Mouse (Mus musculus) spleen, adult 2 months (tissue): ENCODE measurements around the gene Ptpn21.

Experiments
- CTCF ChIP-seq: fragments of 200-500 bp; IDR thresholded peaks from 2 replicates; pipeline ENCODE4 v1.5.1; 2011; ENCODE audit warnings: mild to moderate bottlenecking, inconsistent platforms; ENCODE audit not compliant: insufficient read depth, insufficient read length, insufficient replicate concordance; ENCODE audit errors: extremely low read depth
- POLR2A ChIP-seq: fragments of 200-500 bp; IDR thresholded peaks from 2 replicates; pipeline ENCODE4 v1.6.1; 2011; ENCODE audit warnings: low read depth, low read length, inconsistent platforms

DNA sequence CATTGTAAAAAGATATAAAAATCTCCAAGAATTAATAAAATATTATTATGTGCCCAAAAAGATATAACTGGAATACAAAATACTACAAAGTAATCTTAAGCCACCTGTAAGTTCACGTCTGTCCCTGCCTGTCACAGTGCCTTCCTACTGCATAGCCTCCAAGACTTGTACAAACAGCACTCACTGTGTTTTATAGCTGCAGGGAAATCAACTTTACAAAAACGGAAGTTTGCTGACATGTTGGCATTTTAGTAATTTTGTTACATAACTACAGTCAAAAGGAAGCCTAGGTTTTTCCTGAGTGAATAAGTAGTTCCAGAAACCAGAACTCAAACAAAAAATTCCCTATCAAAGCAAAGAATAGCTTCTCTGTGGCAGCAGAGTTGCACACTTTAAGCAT lies 33.7 kb downstream of the Ptpn21 start:
- TF ChIP-seq CTCF (no peak), POLR2A (no peak)
